Mouse (Mus musculus): Measurements from ENCODE around the gene Gm42674. TPM values are rescaled to one million over a fixed set of nuclear protein-coding genes. Genes with fewer than 3 reads are reported as not detected.

Gene Gm42674
- polyA plus RNA-seq, 1 experiment from 2014 or later: not detected

- Histone ChIP-seq H3K27ac (ENCODE audit: low read depth, low read length) (no peak overlapping the region), H3K4me1 (replicated peaks; ENCODE audit: control insufficient read depth, insufficient read depth, low read length) (peaks cover 5% of the 10 kb centered on the region; the same call in 1 of the 2 replicates), H3K4me3 (ENCODE audit: low read depth, low read length) (no peak overlapping the region), H3K36me3 (ENCODE audit: control insufficient read depth, insufficient read depth, low read length) (no peaks in the 10 kb centered on the region), H3K27me3 (ENCODE audit: control insufficient read depth, insufficient read depth, low read length) (no peaks in the 10 kb centered on the region; the same call in 1 of the 2 replicates), H3K9ac (ENCODE audit: low read length) (no peak overlapping the region), H3K9me3 (ENCODE audit: control insufficient read depth, low read length) (no peaks in the 10 kb centered on the region), H3K4me2 (ENCODE audit: low read depth, low read length, severe bottlenecking) (no peak overlapping the region)
- DNase-seq (ENCODE audit: low spot score): no peak
- no peak for ATAC-seq (replicated peaks; ENCODE audit: low FRiP score)
- WGBS: 74% methylated on average over 4 of the region's 4 CpGs
Observed at GRCm38 (mm10) chr3:90612061-90612460, 10.4 kb downstream of the Gm42674 start.

- Histone ChIP-seq H3K9me3 (ENCODE audit: control insufficient read depth, low read length) (peaks cover 3% of the 10 kb centered on the region; the same call in 1 of the 2 replicates), H3K4me3 (ENCODE audit: low read depth, low read length) (peak within 1 kb of the TSS; percentile 28), H3K9ac (ENCODE audit: low read length) (peak within 1 kb of the TSS; percentile 48), H3K27me3 (ENCODE audit: control insufficient read depth, insufficient read depth, low read length) (no peaks in the 10 kb centered on the region; the same call in 1 of the 2 replicates), H3K4me1 (replicated peaks; ENCODE audit: control insufficient read depth, insufficient read depth, low read length) (peaks cover 5% of the 10 kb centered on the region; the same call in 1 of the 2 replicates), H3K27ac (ENCODE audit: low read depth, low read length) (no peak within 1 kb of the TSS), H3K36me3 (ENCODE audit: control insufficient read depth, insufficient read depth, low read length) (no peaks in the 10 kb centered on the region), H3K4me2 (ENCODE audit: low read depth, low read length, severe bottlenecking) (peak within 1 kb of the TSS; percentile 71)
- DNase-seq (ENCODE audit: low spot score) (peak; percentile 78), ATAC-seq (replicated peaks; ENCODE audit: low FRiP score) (peak; percentile 77)
- WGBS: under 1% methylated on average over 23 of the region's 23 CpGs
Observed at GRCm38 (mm10) chr3:90612728-90613291, 11.1 kb downstream of the Gm42674 start, which contains the start of gene S100a6. Gene S100a6, plus strand, starts transcription at chr3:90612882.

- Histone ChIP-seq H3K4me3 (ENCODE audit: low read depth, low read length) (no peak overlapping the region), H3K27ac (ENCODE audit: low read depth, low read length) (no peak overlapping the region), H3K36me3 (ENCODE audit: control insufficient read depth, insufficient read depth, low read length) (no peaks in the 10 kb centered on the region), H3K4me1 (replicated peaks; ENCODE audit: control insufficient read depth, insufficient read depth, low read length) (peaks cover 5% of the 10 kb centered on the region; the same call in 1 of the 2 replicates), H3K27me3 (ENCODE audit: control insufficient read depth, insufficient read depth, low read length) (no peaks in the 10 kb centered on the region; the same call in 1 of the 2 replicates), H3K4me2 (ENCODE audit: low read depth, low read length, severe bottlenecking) (peak overlapping the region; percentile 71; the same call in 1 of the 2 replicates), H3K9me3 (ENCODE audit: control insufficient read depth, low read length) (peaks cover 3% of the 10 kb centered on the region; the same call in 1 of the 2 replicates), H3K9ac (ENCODE audit: low read length) (no peak overlapping the region)
- no peak; the same call in 1 of the 2 replicates for ATAC-seq (replicated peaks; ENCODE audit: low FRiP score)
- DNase-seq (ENCODE audit: low spot score): no peak
- 68% methylated on average over 7 of the region's 7 CpGs for WGBS
Observed at GRCm38 (mm10) chr3:90613461-90614147, 11.9 kb downstream of the Gm42674 start.

GRCm38 (mm10) chr3:90614148-90614530, 12.4 kb downstream of the Gm42674 start:
- WGBS: 87% methylated on average over 6 of the region's 6 CpGs
- Histone ChIP-seq H3K36me3 (ENCODE audit: control insufficient read depth, insufficient read depth, low read length) (no peaks in the 10 kb centered on the region), H3K27me3 (ENCODE audit: control insufficient read depth, insufficient read depth, low read length) (no peaks in the 10 kb centered on the region; the same call in 1 of the 2 replicates), H3K9ac (ENCODE audit: low read length) (no peak overlapping the region), H3K4me3 (ENCODE audit: low read depth, low read length) (no peak overlapping the region), H3K4me1 (replicated peaks; ENCODE audit: control insufficient read depth, insufficient read depth, low read length) (peaks cover 5% of the 10 kb centered on the region; the same call in 1 of the 2 replicates), H3K9me3 (ENCODE audit: control insufficient read depth, low read length) (peaks cover 3% of the 10 kb centered on the region; the same call in 1 of the 2 replicates), H3K27ac (ENCODE audit: low read depth, low read length) (no peak overlapping the region), H3K4me2 (ENCODE audit: low read depth, low read length, severe bottlenecking) (no peak overlapping the region)
- ATAC-seq (replicated peaks; ENCODE audit: low FRiP score) (no peak), DNase-seq (ENCODE audit: low spot score) (no peak)

GRCm38 (mm10) chr3:90614611-90615251, 13.0 kb downstream of the Gm42674 start:
- WGBS: 84% methylated on average over 11 of the region's 11 CpGs
- ATAC-seq (replicated peaks; ENCODE audit: low FRiP score): no peak

GRCm38 (mm10) chr3:90615415-90615814, 13.7 kb downstream of the Gm42674 start:
- ATAC-seq (replicated peaks; ENCODE audit: low FRiP score): peak; percentile 53
- Histone ChIP-seq H3K27me3 (ENCODE audit: control insufficient read depth, insufficient read depth, low read length) (no peaks in the 10 kb centered on the region; the same call in 1 of the 2 replicates), H3K4me1 (replicated peaks; ENCODE audit: control insufficient read depth, insufficient read depth, low read length) (peaks cover 5% of the 10 kb centered on the region; the same call in 1 of the 2 replicates), H3K9ac (ENCODE audit: low read length) (no peak overlapping the region), H3K4me3 (ENCODE audit: low read depth, low read length) (no peak overlapping the region), H3K9me3 (ENCODE audit: control insufficient read depth, low read length) (peaks cover 3% of the 10 kb centered on the region; the same call in 1 of the 2 replicates), H3K27ac (ENCODE audit: low read depth, low read length) (no peak overlapping the region), H3K4me2 (ENCODE audit: low read depth, low read length, severe bottlenecking) (no peak overlapping the region), H3K36me3 (ENCODE audit: control insufficient read depth, insufficient read depth, low read length) (no peaks in the 10 kb centered on the region)
- DNase-seq (ENCODE audit: low spot score): peak; percentile 63
- WGBS: 13% methylated on average over 7 of the region's 7 CpGs

More at GRCm38 (mm10) chr3:90614611-90615251, 13.0 kb downstream of the Gm42674 start:
- Histone ChIP-seq H3K36me3 (ENCODE audit: control insufficient read depth, insufficient read depth, low read length) (no peaks in the 10 kb centered on the region), H3K27me3 (ENCODE audit: control insufficient read depth, insufficient read depth, low read length) (no peaks in the 10 kb centered on the region; the same call in 1 of the 2 replicates), H3K9me3 (ENCODE audit: control insufficient read depth, low read length) (peaks cover 3% of the 10 kb centered on the region; the same call in 1 of the 2 replicates), H3K4me3 (ENCODE audit: low read depth, low read length) (no peak overlapping the region), H3K4me1 (replicated peaks; ENCODE audit: control insufficient read depth, insufficient read depth, low read length) (peaks cover 5% of the 10 kb centered on the region; the same call in 1 of the 2 replicates), H3K27ac (ENCODE audit: low read depth, low read length) (no peak overlapping the region), H3K4me2 (ENCODE audit: low read depth, low read length, severe bottlenecking) (no peak overlapping the region), H3K9ac (ENCODE audit: low read length) (no peak overlapping the region)
- no peak for DNase-seq (ENCODE audit: low spot score)

GRCm38 (mm10) chr3:90615911-90616310, 14.2 kb downstream of the Gm42674 start:
- DNase-seq (ENCODE audit: low spot score) (no peak), ATAC-seq (replicated peaks; ENCODE audit: low FRiP score) (no peak)
- peaks cover 3% of the 10 kb centered on the region; the same call in 1 of the 2 replicates for H3K9me3 ChIP-seq (ENCODE audit: control insufficient read depth, low read length)
- H3K27ac ChIP-seq (ENCODE audit: low read depth, low read length): no peak overlapping the region
- peaks cover 5% of the 10 kb centered on the region; the same call in 1 of the 2 replicates for H3K4me1 ChIP-seq (replicated peaks; ENCODE audit: control insufficient read depth, insufficient read depth, low read length)
- H3K36me3 ChIP-seq (ENCODE audit: control insufficient read depth, insufficient read depth, low read length): no peaks in the 10 kb centered on the region
- H3K27me3 ChIP-seq (ENCODE audit: control insufficient read depth, insufficient read depth, low read length): no peaks in the 10 kb centered on the region; the same call in 1 of the 2 replicates
- 87% methylated on average over 1 of the region's 1 CpGs for WGBS
- H3K4me2 ChIP-seq (ENCODE audit: low read depth, low read length, severe bottlenecking): no peak overlapping the region
- H3K4me3 ChIP-seq (ENCODE audit: low read depth, low read length): no peak overlapping the region
- no peak overlapping the region for H3K9ac ChIP-seq (ENCODE audit: low read length)

- Histone ChIP-seq H3K9me3 (ENCODE audit: control insufficient read depth, low read length) (peaks cover 3% of the 10 kb centered on the region; the same call in 1 of the 2 replicates), H3K9ac (ENCODE audit: low read length) (no peak overlapping the region), H3K27ac (ENCODE audit: low read depth, low read length) (no peak overlapping the region), H3K4me2 (ENCODE audit: low read depth, low read length, severe bottlenecking) (no peak overlapping the region), H3K36me3 (ENCODE audit: control insufficient read depth, insufficient read depth, low read length) (no peaks in the 10 kb centered on the region), H3K4me3 (ENCODE audit: low read depth, low read length) (no peak overlapping the region), H3K27me3 (ENCODE audit: control insufficient read depth, insufficient read depth, low read length) (no peaks in the 10 kb centered on the region; the same call in 1 of the 2 replicates), H3K4me1 (replicated peaks; ENCODE audit: control insufficient read depth, insufficient read depth, low read length) (peaks cover 5% of the 10 kb centered on the region; the same call in 1 of the 2 replicates)
- 24% methylated on average over 1 of the region's 1 CpGs for WGBS
- DNase-seq (ENCODE audit: low spot score) (no peak), ATAC-seq (replicated peaks; ENCODE audit: low FRiP score) (no peak)
Observed at GRCm38 (mm10) chr3:90617586-90617985, 15.9 kb downstream of the Gm42674 start.

Data from forebrain, embryonic 11.5 days (tissue).